Mouse (Mus musculus): Measurements from ENCODE around the gene Ddb1.

DNA sequence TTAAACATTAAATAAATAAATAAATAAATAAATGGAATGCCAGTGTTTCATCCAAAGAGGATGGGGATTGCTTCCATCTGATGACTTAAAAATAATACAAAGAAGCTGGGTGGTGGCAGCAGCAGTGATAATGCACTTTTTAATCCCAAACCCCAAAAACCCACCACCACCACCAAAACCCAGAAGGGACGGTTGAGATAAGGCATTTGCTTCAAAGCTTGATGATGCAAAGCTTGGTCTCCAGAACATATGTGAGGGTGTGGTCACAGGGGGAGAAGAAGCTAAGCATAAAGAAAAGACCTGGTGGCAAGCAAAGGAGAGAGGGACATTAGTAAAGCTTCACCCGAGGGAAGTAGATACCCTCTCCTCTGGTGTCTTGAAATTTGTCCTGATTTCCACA, 56.8 kb downstream of the Ddb1 start:
- TF ChIP-seq CTCF (IDR thresholded peaks at IDR 0.05; ENCODE audit: low read depth, low read length): no peak
- TF ChIP-seq POLR2A (IDR thresholded peaks at IDR 0.05; ENCODE audit: insufficient read depth, low read length): no peak
